Mouse (Mus musculus) CH12.LX (cell line): ENCODE results near the gene Zfpl1. TPM values are rescaled to one million over a fixed set of nuclear protein-coding genes. Genes with fewer than 3 reads are reported as not detected.

Source experiments
- DNase-seq: peaks from one replicate; pipeline ENCODE4 v3.0.0-alpha.2; 2013; ENCODE audit errors: extremely low read depth
- H3K27ac ChIP-seq: 2 replicates; pipeline ENCODE4 v1.5.1; 2012; ENCODE audit warnings: low read depth, mild to moderate bottlenecking, control low read depth, moderate library complexity; ENCODE audit not compliant: insufficient read depth
- H3K27me3 ChIP-seq: replicated peaks from 2 replicates; pipeline ENCODE3; 2012; ENCODE audit warnings: inconsistent platforms
- H3K36me3 ChIP-seq, 2 experiments: replicated peaks in 1 of 2; 2 replicates each; pipeline versions ENCODE3 to v1.6.1; 2012; ENCODE audit warnings: inconsistent platforms in 1 of 2, low read length in 1 of 2, mild to moderate bottlenecking in 1 of 2, mixed read lengths in 1 of 2, moderate library complexity in 1 of 2; ENCODE audit not compliant: control insufficient read depth in 1 of 2, insufficient read depth in 1 of 2
- H3K4me1 ChIP-seq, 2 experiments: 2 replicates each; pipeline ENCODE4 v1.6.1; 2012; ENCODE audit warnings: inconsistent platforms in 1 of 2, moderate library complexity in 1 of 2; ENCODE audit not compliant: insufficient read depth in 2 of 2, control insufficient read depth in 1 of 2
- H3K4me2 ChIP-seq: 2 replicates; pipeline ENCODE4 v1.6.1; 2012; ENCODE audit warnings: low read depth, mild to moderate bottlenecking, control low read depth; ENCODE audit not compliant: poor library complexity, insufficient read depth, severe bottlenecking
- H3K4me3 ChIP-seq, 3 experiments: fragments of 150-350 bp in 1 of 3; sonication (generic) in 1 of 3; replicated peaks in 1 of 3; 2 replicates each; pipeline versions ENCODE3 to v1.5.1; 2011 to 2012; ENCODE audit warnings: low read depth in 2 of 3, low read length in 2 of 3, mild to moderate bottlenecking in 2 of 3, moderate library complexity in 2 of 3, control low read depth in 1 of 3, improper control_type of control experiment in 1 of 3, inconsistent platforms in 1 of 3, mixed read lengths in 1 of 3; ENCODE audit not compliant: poor library complexity in 1 of 3
- H3K79me2 ChIP-seq: replicated peaks from 2 replicates; pipeline ENCODE4 v1.6.1; 2012; ENCODE audit warnings: mild to moderate bottlenecking, moderate library complexity; ENCODE audit not compliant: control insufficient read depth, poor library complexity, insufficient read depth, severe bottlenecking; ENCODE audit errors: extremely low read depth
- H3K9ac ChIP-seq: 2 replicates; pipeline ENCODE4 v1.6.1; 2012; ENCODE audit warnings: low read depth, mild to moderate bottlenecking, control low read depth, moderate library complexity; ENCODE audit not compliant: insufficient read depth
- H3K9me3 ChIP-seq: replicated peaks from 2 replicates; pipeline ENCODE3; 2012; ENCODE audit warnings: low read length, inconsistent platforms, mixed read lengths
- E2F4 ChIP-seq: IDR thresholded peaks from 2 replicates; pipeline ENCODE4 v1.6.1; 2011; ENCODE audit warnings: low read depth, low read length, improper control_type of control experiment; ENCODE audit not compliant: insufficient replicate concordance
- ELF1 ChIP-seq: IDR thresholded peaks from 2 replicates; pipeline ENCODE4 v1.6.1; 2014; ENCODE audit warnings: low read depth, mild to moderate bottlenecking, inconsistent platforms, low read length, improper control_type of control experiment
- ETS1 ChIP-seq: conservative IDR thresholded peaks from 2 replicates; pipeline ENCODE4 v1.6.1; 2012; ENCODE audit warnings: low read depth, mild to moderate bottlenecking, inconsistent platforms, low read length, improper control_type of control experiment, moderate library complexity
- GABPA ChIP-seq: IDR thresholded peaks from 2 replicates; pipeline ENCODE4 v1.6.1; 2012; ENCODE audit warnings: low read depth, low read length, improper control_type of control experiment, inconsistent platforms; ENCODE audit not compliant: insufficient replicate concordance
- HCFC1 ChIP-seq: IDR thresholded peaks from 2 replicates; pipeline ENCODE4 v1.6.1; 2012; ENCODE audit warnings: low read depth, mild to moderate bottlenecking, inconsistent platforms, low read length, improper control_type of control experiment
- KAT2A ChIP-seq: IDR thresholded peaks from 2 replicates; pipeline ENCODE4 v1.6.1; 2012; ENCODE audit warnings: low read length, improper control_type of control experiment, inconsistent platforms; ENCODE audit not compliant: insufficient replicate concordance
- MAFK ChIP-seq: IDR thresholded peaks from 2 replicates; pipeline ENCODE4 v1.6.1; 2011; ENCODE audit warnings: low read length, improper control_type of control experiment; ENCODE audit not compliant: insufficient replicate concordance
- MEF2A ChIP-seq: IDR thresholded peaks from 2 replicates; pipeline ENCODE4 v1.6.1; 2014; ENCODE audit warnings: low read depth, mild to moderate bottlenecking, inconsistent platforms, low read length, improper control_type of control experiment, borderline replicate concordance
- MXI1 ChIP-seq: IDR thresholded peaks from 2 replicates; pipeline ENCODE4 v1.6.1; 2011; ENCODE audit warnings: mild to moderate bottlenecking, low read depth, low read length, improper control_type of control experiment
- MYC ChIP-seq: IDR thresholded peaks from 2 replicates; pipeline ENCODE4 v1.6.1; 2011; ENCODE audit warnings: low read depth, mild to moderate bottlenecking, improper control_type of control experiment, low read length
- NELFE ChIP-seq: IDR thresholded peaks from 2 replicates; pipeline ENCODE4 v1.6.1; 2011; ENCODE audit warnings: low read depth, low read length, improper control_type of control experiment
- NRF1 ChIP-seq: IDR thresholded peaks from 2 replicates; pipeline ENCODE4 v1.6.1; 2014; ENCODE audit warnings: low read depth, mild to moderate bottlenecking, inconsistent platforms, low read length, improper control_type of control experiment, moderate library complexity
- POLR2A ChIP-seq: IDR thresholded peaks from 2 replicates; pipeline ENCODE4 v1.6.1; 2011; ENCODE audit warnings: low read depth, mild to moderate bottlenecking, improper control_type of control experiment, low read length
- RCOR1 ChIP-seq: conservative IDR thresholded peaks from 2 replicates; pipeline ENCODE4 v1.6.1; 2012; ENCODE audit warnings: low read depth, mild to moderate bottlenecking, inconsistent platforms, low read length, improper control_type of control experiment
- SMC3 ChIP-seq: IDR thresholded peaks from 2 replicates; pipeline ENCODE4 v1.6.1; 2011; ENCODE audit warnings: low read depth, low read length, improper control_type of control experiment
- TBP ChIP-seq: conservative IDR thresholded peaks from 2 replicates; pipeline ENCODE4 v1.6.1; 2011; ENCODE audit warnings: low read depth, low read length, improper control_type of control experiment
- UBTF ChIP-seq: IDR thresholded peaks from 2 replicates; pipeline ENCODE4 v1.6.1; 2012; ENCODE audit warnings: low read depth, mild to moderate bottlenecking, inconsistent platforms, low read length, improper control_type of control experiment, moderate library complexity
- USF1 ChIP-seq: IDR thresholded peaks from 2 replicates; pipeline ENCODE4 v1.6.1; 2014; ENCODE audit warnings: low read depth, mild to moderate bottlenecking, inconsistent platforms, low read length, improper control_type of control experiment
- ZKSCAN1 ChIP-seq: IDR thresholded peaks from 2 replicates; pipeline ENCODE4 v1.6.1; 2012; ENCODE audit warnings: low read depth, inconsistent platforms, low read length, improper control_type of control experiment, borderline replicate concordance
- dilution Hi-C: fragments of 300-500 bp; cut with MboI; formaldehyde crosslinking; loops from 2 replicates; pipeline ENCODE4 v1.14.3; 2020; ENCODE audit warnings: low sequenced_read_pairs; ENCODE audit not compliant: extremely low pct_unique_long_range_greater_than_20kb, extremely low pct_ligation_motif_present
- in situ Hi-C: fragments of 300-500 bp; cut with MboI; formaldehyde crosslinking; loops from 3 replicates; pipeline ENCODE4 v1.14.3; 2019; ENCODE audit warnings: low sequenced_read_pairs, low pct_ligation_motif_present, low pct_unique_long_range_greater_than_20kb, mixed read lengths
- polyA plus RNA-seq: library from polyadenylated mRNA; unstranded; fragments of >175 nt; gene quantifications from 2 replicates; pipeline ENCODE4 v1.2.1, GENCODE M21; 2012; ENCODE audit warnings: low read depth; ENCODE audit not compliant: insufficient read length
- total RNA-seq, 2 experiments: library from RNA; depleted of rRNA; stranded (reverse); fragments of 300-350 nt in 1 of 2; fragments of >200 nt in 1 of 2; gene quantifications; 2 replicates each; pipeline ENCODE4 v1.2.3; 2012 to 2014

Gene Zfpl1
- total and polyA plus RNA-seq, 3 experiments: 26.1 to 40.9 (median 26.8) TPM

DNA sequence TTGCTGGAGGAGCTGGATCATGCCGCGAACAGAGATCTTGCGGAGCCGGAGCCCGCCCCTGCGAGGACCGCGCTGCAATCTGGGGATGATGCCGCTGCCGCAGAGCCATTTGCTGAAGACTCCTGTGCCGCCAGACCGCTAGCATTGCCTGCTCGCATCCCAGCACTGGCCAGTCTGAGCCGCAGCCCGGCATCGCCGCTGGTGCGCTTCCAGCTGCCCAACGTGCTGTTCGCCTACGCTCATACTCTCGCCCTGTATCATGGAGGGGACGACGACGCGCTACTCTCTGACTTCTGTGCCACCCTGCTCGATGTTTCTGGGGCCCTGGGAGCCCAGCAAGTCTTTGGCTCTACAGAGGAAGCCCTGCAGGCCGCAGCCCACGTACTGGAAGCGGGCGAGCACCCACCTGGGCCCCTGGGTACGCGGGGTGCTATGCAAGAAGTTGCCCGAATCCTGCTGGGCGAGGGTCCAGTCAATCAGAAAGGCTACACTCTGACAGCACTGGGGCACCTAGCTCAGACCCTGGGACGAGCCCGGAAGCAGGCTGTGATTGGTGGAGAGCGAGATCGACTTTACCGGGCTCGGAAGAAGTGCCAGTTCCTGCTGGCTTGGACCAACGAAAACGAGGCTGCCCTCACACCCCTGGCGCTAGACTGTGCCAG, 23.0 kb downstream of the Zfpl1 start:
- TF ChIP-seq POLR2A (peak; percentile 63), KAT2A (no peak), MXI1 (no peak; the same call in 1 of the 2 replicates), RCOR1 (no peak), MAFK (no peak), MYC (no peak), TBP (peak; percentile 53; the same call in 1 of the 2 replicates), E2F4 (no peak), HCFC1 (no peak), USF1 (no peak), NRF1 (no peak), NELFE (peak; percentile 50; the same call in 1 of the 2 replicates), SMC3 (no peak), UBTF (no peak), ELF1 (peak; percentile 85), GABPA (no peak), MEF2A (no peak), ETS1 (no peak), ZKSCAN1 (no peak)
- TF ChIP-seq, all 38 proteins: peak for 4

More for the DNA sequence above, 23.0 kb downstream of the Zfpl1 start:
- peaks cover 8 to 39% of the 10 kb centered on the region in 2 experiments for H3K4me1 ChIP-seq
- H3K4me2 ChIP-seq: peak overlapping the region; percentile 41
- in situ Hi-C loops (loop anchor here (10.0 kb wide), 1 partner anchor 97 kb away; the partner anchor contains the start of gene Pola2), dilution Hi-C loops (no loop called here)
- peak overlapping the region; percentile 88 for H3K27ac ChIP-seq
- no peaks in the 10 kb centered on the region for H3K9me3 ChIP-seq
- peaks cover 13 to 29% of the 10 kb centered on the region in 2 experiments for H3K36me3 ChIP-seq
- peak overlapping the region; percentile 78 for H3K9ac ChIP-seq
- H3K27me3 ChIP-seq: no peaks in the 10 kb centered on the region
- peak; percentile 78 for DNase-seq
- H3K4me3 ChIP-seq: peak overlapping the region; percentile 94 to 98 (median 95)
- H3K79me2 ChIP-seq: peaks cover 28% of the 10 kb centered on the region
